In the genomic region with DNA sequence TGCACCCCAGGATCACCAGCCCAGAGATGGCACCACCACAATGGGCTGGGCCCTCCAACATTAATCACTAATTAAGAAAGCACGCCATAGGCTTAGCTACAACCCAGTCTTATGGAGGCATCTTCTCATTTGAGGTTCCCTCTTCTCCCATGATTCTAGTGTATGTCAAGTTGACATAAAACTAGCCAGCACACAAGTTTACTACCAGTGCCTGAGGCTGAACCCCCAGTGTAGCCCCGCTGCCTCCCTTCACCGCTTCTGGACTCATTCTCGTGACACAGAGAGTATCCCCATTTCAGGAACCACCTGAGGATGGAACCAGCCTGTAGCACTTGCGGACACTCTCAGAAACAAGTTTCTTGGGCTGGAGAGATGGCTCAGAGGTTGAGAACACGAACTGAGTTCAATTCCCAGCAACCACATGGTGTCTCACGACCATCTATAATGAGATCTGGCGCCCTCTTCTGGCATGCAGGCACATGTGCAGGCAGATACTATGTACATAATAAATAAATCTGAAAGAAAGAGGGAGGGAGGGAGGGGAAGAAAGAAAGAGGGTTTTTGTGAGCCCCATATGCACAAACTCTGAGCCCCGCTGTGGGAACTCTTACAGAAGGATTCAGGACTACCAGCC, we compare ENCODE assay signal across 16 mouse cellular contexts. TPM values are rescaled to one million over a fixed set of nuclear protein-coding genes. Genes with fewer than 3 reads are reported as not detected.
DNase-seq lines count a peak whose midpoint lies in the region; ATAC-seq and TF ChIP-seq lines count a peak whose summit lies in the region.
"Had no signal": no experiment of that assay in that cellular context is flagged by ENCODE, and none has a peak within 500 bp of the region (broad histone marks: within the 10 kb centered on the region; RNA-seq: fewer than 3 reads in every experiment).

No protein-coding gene starts in this region.

- no peaks in the 10 kb centered on the region for H3K4me1 ChIP-seq in hindbrain, postnatal 0 days (ENCODE audit: insufficient read depth, low read length)
- H3K4me1 ChIP-seq in hindbrain, embryonic 16.5 days (ENCODE audit: control insufficient read depth, insufficient read depth, low read depth, low read length), result no peaks in the 10 kb centered on the region
- no peaks in the 10 kb centered on the region for H3K4me1 ChIP-seq in midbrain, postnatal 0 days (ENCODE audit: insufficient read depth, low read length)
- no peaks in the 10 kb centered on the region for H3K4me1 ChIP-seq in midbrain, embryonic 15.5 days
- H3K4me1 ChIP-seq in ES-E14 (ENCODE audit: control insufficient read depth in 2 of 2, insufficient read depth in 2 of 2, low read length in 2 of 2, poor library complexity in 1 of 2), result no peaks in the 10 kb centered on the region
- no peaks in the 10 kb centered on the region for H3K4me1 ChIP-seq in embryonic fibroblast, embryonic 13.5 days (ENCODE audit: control insufficient read depth, insufficient read depth, low read length)

- H3K27me3 ChIP-seq in hindbrain, postnatal 0 days (ENCODE audit: insufficient read depth, low read length), result no peaks in the 10 kb centered on the region
- no peaks in the 10 kb centered on the region for H3K27me3 ChIP-seq in hindbrain, embryonic 16.5 days (replicated peaks; ENCODE audit: control insufficient read depth, insufficient read depth, low read length)
- H3K27me3 ChIP-seq in midbrain, postnatal 0 days (ENCODE audit: insufficient read depth, low read length), result no peaks in the 10 kb centered on the region
- H3K27me3 ChIP-seq in midbrain, embryonic 15.5 days (replicated peaks), result 0 out of 2 replicates have a peak, but pooled peaks cover 6% of the 10 kb centered on the region

- no peak overlapping the region for H3K4me2 ChIP-seq in hindbrain, postnatal 0 days (ENCODE audit: low read depth, low read length)
- H3K4me2 ChIP-seq in hindbrain, embryonic 16.5 days (ENCODE audit: low read length), result no peak overlapping the region
- no peak overlapping the region for H3K4me2 ChIP-seq in midbrain, postnatal 0 days (ENCODE audit: low read depth, low read length, poor library complexity, severe bottlenecking)
- H3K4me2 ChIP-seq in midbrain, embryonic 15.5 days, result no peak overlapping the region

- no peak for DNase-seq in hindbrain, postnatal 0 days (ENCODE audit: low spot score)
- DNase-seq in midbrain, postnatal 0 days (ENCODE audit: low spot score), result no peak
- no peak for DNase-seq in ES-E14 (ENCODE audit: low read depth, low spot score)
- DNase-seq in urinary bladder, adult 2 months (ENCODE audit: low spot score), result no peak
- DNase-seq: adrenal gland, postnatal 14 days; cerebellum, adult 11 months; kidney, postnatal 36 days; thymus, postnatal 36 days had no signal

- no peak overlapping the region for H3K9ac ChIP-seq in hindbrain, postnatal 0 days (replicated peaks; ENCODE audit: low read length)
- no peak overlapping the region for H3K9ac ChIP-seq in hindbrain, embryonic 16.5 days (ENCODE audit: low read depth, low read length)
- no peak overlapping the region for H3K9ac ChIP-seq in midbrain, postnatal 0 days (replicated peaks; ENCODE audit: low read length, poor library complexity, severe bottlenecking)
- no peak overlapping the region for H3K9ac ChIP-seq in midbrain, embryonic 15.5 days
- peak overlapping the region; percentile 41 for H3K9ac ChIP-seq in ES-E14 (ENCODE audit: insufficient read depth, low read depth, low read length, poor library complexity, severe bottlenecking)

- no peak overlapping the region for H3K4me3 ChIP-seq in hindbrain, postnatal 0 days (ENCODE audit: low read length)
- H3K4me3 ChIP-seq in hindbrain, embryonic 16.5 days (ENCODE audit: low read length), result no peak overlapping the region
- H3K4me3 ChIP-seq in midbrain, postnatal 0 days (ENCODE audit: low read depth, low read length), result no peak overlapping the region
- no peak overlapping the region for H3K4me3 ChIP-seq in midbrain, embryonic 15.5 days
- H3K4me3 ChIP-seq in ES-E14 (ENCODE audit: insufficient read depth in 1 of 2, low read depth in 1 of 2, low read length in 2 of 2, poor library complexity in 1 of 2, severe bottlenecking in 1 of 2), result no peak overlapping the region
- H3K4me3 ChIP-seq in embryonic fibroblast, embryonic 13.5 days (ENCODE audit: insufficient read depth, low read length), result no peak overlapping the region

- no peak for ATAC-seq in hindbrain, postnatal 0 days
- no peak for ATAC-seq in hindbrain, embryonic 16.5 days
- no peak for ATAC-seq in midbrain, postnatal 0 days (ENCODE audit: low FRiP score)
- no peak for ATAC-seq in midbrain, embryonic 15.5 days (replicated peaks)
- ATAC-seq in monocyte, adult 5-6 weeks (replicated peaks; ENCODE audit: insufficient number of reproducible peaks, low FRiP score, low TSS enrichment, poor library complexity, severe bottlenecking), result no peak

- TF ChIP-seq POLR2A in embryonic fibroblast, embryonic 13.5 days (IDR thresholded peaks at IDR 0.05; ENCODE audit: low read depth, low read length), result no peak

- 59% methylated on average over 9 of the region's 9 CpGs for WGBS in hindbrain, postnatal 0 days
- 61% methylated on average over 9 of the region's 9 CpGs for WGBS in hindbrain, embryonic 16.5 days
- WGBS in midbrain, postnatal 0 days, result 56% methylated on average over 9 of the region's 9 CpGs
- 59% methylated on average over 9 of the region's 9 CpGs for WGBS in midbrain, embryonic 15.5 days

- in situ Hi-C loops in ES-E14 (cut with MboI; ENCODE audit: low sequenced_read_pairs in 2 of 2, unreplicated experiment in 2 of 2), result no loop called here

- H3K36me3 ChIP-seq in hindbrain, postnatal 0 days (ENCODE audit: insufficient read depth, low read length), result no peaks in the 10 kb centered on the region
- H3K36me3 ChIP-seq in hindbrain, embryonic 16.5 days (ENCODE audit: control insufficient read depth, insufficient read depth, low read length), result no peaks in the 10 kb centered on the region
- no peaks in the 10 kb centered on the region for H3K36me3 ChIP-seq in midbrain, postnatal 0 days (ENCODE audit: insufficient read depth, low read length)
- H3K36me3 ChIP-seq in midbrain, embryonic 15.5 days (replicated peaks), result no peaks in the 10 kb centered on the region
- H3K36me3 ChIP-seq in ES-E14 (ENCODE audit: control insufficient read depth, insufficient read depth, low read length, poor library complexity, severe bottlenecking), result no peaks in the 10 kb centered on the region

- H3K9me3 ChIP-seq in hindbrain, postnatal 0 days (ENCODE audit: low read length), result no peaks in the 10 kb centered on the region
- H3K9me3 ChIP-seq in hindbrain, embryonic 16.5 days (ENCODE audit: control insufficient read depth, low read length), result no peaks in the 10 kb centered on the region
- no peaks in the 10 kb centered on the region for H3K9me3 ChIP-seq in midbrain, postnatal 0 days (ENCODE audit: low read length)
- no peaks in the 10 kb centered on the region for H3K9me3 ChIP-seq in midbrain, embryonic 15.5 days
- H3K9me3 ChIP-seq in ES-E14 (ENCODE audit: control insufficient read depth, insufficient read depth, low read depth, low read length), result no peaks in the 10 kb centered on the region

- TF ChIP-seq CTCF in hindbrain, postnatal 0 days (IDR thresholded peaks at IDR 0.05; ENCODE audit: low read depth), result peak; percentile 54
- TF ChIP-seq CTCF in midbrain, postnatal 0 days (IDR thresholded peaks at IDR 0.05), result peak; percentile 53
- TF ChIP-seq CTCF in embryonic fibroblast, embryonic 13.5 days (IDR thresholded peaks at IDR 0.05; ENCODE audit: borderline replicate concordance, insufficient read depth, low read length), result peak; percentile 20; the same call in 1 of the 2 replicates

- no peak overlapping the region for H3K27ac ChIP-seq in hindbrain, postnatal 0 days
- H3K27ac ChIP-seq in hindbrain, embryonic 16.5 days (ENCODE audit: low read depth, low read length), result no peak overlapping the region
- no peak overlapping the region for H3K27ac ChIP-seq in midbrain, postnatal 0 days (ENCODE audit: low read depth, low read length)
- H3K27ac ChIP-seq in midbrain, embryonic 15.5 days, result no peak overlapping the region
- no peak overlapping the region for H3K27ac ChIP-seq in ES-E14 (ENCODE audit: insufficient read depth, low read depth, low read length, poor library complexity, severe bottlenecking)
- no peak overlapping the region for H3K27ac ChIP-seq in embryonic fibroblast, embryonic 13.5 days (ENCODE audit: insufficient read depth, low read length)

RNA-seq across cellular contexts. Expression of gene Gng13, which starts 16.0 kb away (rescaled TPM):
- 10.9 TPM in 1 of 2 replicates, not detected in the other for total RNA-seq in hindbrain, postnatal 0 days (2014; rRNA removed)
- polyA plus RNA-seq in hindbrain, postnatal 0 days (2015; fragmentation: Nextera tagmentation; extraction: Ambion mirVana), result 22.0 and 23.7 TPM in 2 replicates
- polyA plus RNA-seq in hindbrain, embryonic 16.5 days (2015; fragmentation: Nextera tagmentation; extraction: Ambion mirVana), result 5.5 and 11.3 TPM in 2 replicates
- 34.4 and 42.2 TPM in 2 replicates for total RNA-seq in midbrain, postnatal 0 days (2014; rRNA removed)
- 21.0 and 25.8 TPM in 2 replicates for polyA plus RNA-seq in midbrain, postnatal 0 days (2015; fragmentation: Nextera tagmentation; extraction: Ambion mirVana)
- 3.5 and 4.0 TPM in 2 replicates for polyA plus RNA-seq in midbrain, embryonic 15.5 days (2015; fragmentation: Nextera tagmentation; extraction: Ambion mirVana)
- total RNA-seq in ES-E14 (2012; rRNA removed), result 9.9 and 14.5 TPM in 2 replicates
- polyA plus RNA-seq in embryonic fibroblast, embryonic 13.5 days (2011; ENCODE audit: insufficient read length, low read depth, missing spikeins), result not detected in 2 replicates
- not detected in 3 replicates for total RNA-seq in monocyte, adult 5-6 weeks (2017)
- polyA plus RNA-seq in urinary bladder, adult 2 months (2012; rRNA removed), result not detected in 2 replicates
- total RNA-seq: adrenal gland, postnatal 14 days; gastrocnemius, adult 8-10 months; megakaryocyte-erythroid progenitor cell, adult 5-6 weeks had no signal
- polyA plus RNA-seq: liver, embryonic 16.5 days had no signal

RNA-seq across cellular contexts. Expression of gene Chtf18, which starts 26.2 kb away (rescaled TPM):
- total RNA-seq in hindbrain, postnatal 0 days (2014; rRNA removed), result 4.9 and 7.8 TPM in 2 replicates
- polyA plus RNA-seq in hindbrain, postnatal 0 days (2015; fragmentation: Nextera tagmentation; extraction: Ambion mirVana), result 4.9 and 5.4 TPM in 2 replicates
- 6.4 and 7.4 TPM in 2 replicates for polyA plus RNA-seq in hindbrain, embryonic 16.5 days (2015; fragmentation: Nextera tagmentation; extraction: Ambion mirVana)
- 3.4 and 5.8 TPM in 2 replicates for total RNA-seq in midbrain, postnatal 0 days (2014; rRNA removed)
- polyA plus RNA-seq in midbrain, postnatal 0 days (2015; fragmentation: Nextera tagmentation; extraction: Ambion mirVana), result 2.2 and 2.5 TPM in 2 replicates
- 5.7 and 6.3 TPM in 2 replicates for polyA plus RNA-seq in midbrain, embryonic 15.5 days (2015; fragmentation: Nextera tagmentation; extraction: Ambion mirVana)
- total RNA-seq in ES-E14 (2012; rRNA removed), result 102 and 151 TPM in 2 replicates
- 9.0 and 10.7 TPM in 2 replicates for polyA plus RNA-seq in embryonic fibroblast, embryonic 13.5 days (2011; ENCODE audit: insufficient read length, low read depth, missing spikeins)
- 1.1 to 5.0 TPM (median 3.0 TPM) in 3 replicates for total RNA-seq in monocyte, adult 5-6 weeks (2017)
- polyA plus RNA-seq in urinary bladder, adult 2 months (2012; rRNA removed), result 2.2 TPM in 2 replicates

RNA-seq across cellular contexts. Expression of gene Rpusd1, which starts 26.5 kb away (rescaled TPM):
- 10.1 and 18.7 TPM in 2 replicates for total RNA-seq in hindbrain, postnatal 0 days (2014; rRNA removed)
- 27.5 and 27.9 TPM in 2 replicates for polyA plus RNA-seq in hindbrain, postnatal 0 days (2015; fragmentation: Nextera tagmentation; extraction: Ambion mirVana)
- polyA plus RNA-seq in hindbrain, embryonic 16.5 days (2015; fragmentation: Nextera tagmentation; extraction: Ambion mirVana), result 32.9 and 33.0 TPM in 2 replicates
- total RNA-seq in midbrain, postnatal 0 days (2014; rRNA removed), result 8.0 and 10.5 TPM in 2 replicates
- polyA plus RNA-seq in midbrain, postnatal 0 days (2015; fragmentation: Nextera tagmentation; extraction: Ambion mirVana), result 26.7 and 33.3 TPM in 2 replicates
- 27.7 and 30.5 TPM in 2 replicates for polyA plus RNA-seq in midbrain, embryonic 15.5 days (2015; fragmentation: Nextera tagmentation; extraction: Ambion mirVana)
- 7.6 and 8.7 TPM in 2 replicates for total RNA-seq in ES-E14 (2012; rRNA removed)
- polyA plus RNA-seq in embryonic fibroblast, embryonic 13.5 days (2011; ENCODE audit: insufficient read length, low read depth, missing spikeins), result 10.0 and 13.0 TPM in 2 replicates
- total RNA-seq in monocyte, adult 5-6 weeks (2017), result 0.95 to 2.5 TPM in 2 of 3 replicates, not detected in the other
- 16.2 and 21.7 TPM in 2 replicates for polyA plus RNA-seq in urinary bladder, adult 2 months (2012; rRNA removed)

RNA-seq across cellular contexts. Expression of gene Mslnl, which starts 34.9 kb away (rescaled TPM):
- 0.05 TPM in 1 of 2 replicates, not detected in the other for total RNA-seq in hindbrain, postnatal 0 days (2014; rRNA removed)
- polyA plus RNA-seq in hindbrain, postnatal 0 days (2015; fragmentation: Nextera tagmentation; extraction: Ambion mirVana), result not detected in 2 replicates
- polyA plus RNA-seq in hindbrain, embryonic 16.5 days (2015; fragmentation: Nextera tagmentation; extraction: Ambion mirVana), result not detected in 2 replicates
- not detected in 2 replicates for total RNA-seq in midbrain, postnatal 0 days (2014; rRNA removed)
- polyA plus RNA-seq in midbrain, postnatal 0 days (2015; fragmentation: Nextera tagmentation; extraction: Ambion mirVana), result not detected in 2 replicates
- polyA plus RNA-seq in midbrain, embryonic 15.5 days (2015; fragmentation: Nextera tagmentation; extraction: Ambion mirVana), result not detected in 2 replicates
- total RNA-seq in ES-E14 (2012; rRNA removed), result 0.27 and 0.58 TPM in 2 replicates
- not detected in 2 replicates for polyA plus RNA-seq in embryonic fibroblast, embryonic 13.5 days (2011; ENCODE audit: insufficient read length, low read depth, missing spikeins)
- total RNA-seq in monocyte, adult 5-6 weeks (2017), result not detected in 3 replicates
- 0.73 and 1.1 TPM in 2 replicates for polyA plus RNA-seq in urinary bladder, adult 2 months (2012; rRNA removed)
- total RNA-seq: adrenal gland, postnatal 14 days; gastrocnemius, adult 8-10 months; megakaryocyte-erythroid progenitor cell, adult 5-6 weeks had no signal
- polyA plus RNA-seq: heart, embryonic 14.5 days; liver, embryonic 16.5 days had no signal

RNA-seq across cellular contexts. Expression of gene Msln, which starts 53.2 kb away (rescaled TPM):
- 0.50 and 1.1 TPM in 2 replicates for total RNA-seq in hindbrain, postnatal 0 days (2014; rRNA removed)
- polyA plus RNA-seq in hindbrain, postnatal 0 days (2015; fragmentation: Nextera tagmentation; extraction: Ambion mirVana), result 2.0 and 2.3 TPM in 2 replicates
- 0.52 and 0.76 TPM in 2 replicates for polyA plus RNA-seq in hindbrain, embryonic 16.5 days (2015; fragmentation: Nextera tagmentation; extraction: Ambion mirVana)
- total RNA-seq in midbrain, postnatal 0 days (2014; rRNA removed), result 0.52 and 1.6 TPM in 2 replicates
- 2.2 and 3.6 TPM in 2 replicates for polyA plus RNA-seq in midbrain, postnatal 0 days (2015; fragmentation: Nextera tagmentation; extraction: Ambion mirVana)
- polyA plus RNA-seq in midbrain, embryonic 15.5 days (2015; fragmentation: Nextera tagmentation; extraction: Ambion mirVana), result 0.32 and 0.43 TPM in 2 replicates
- total RNA-seq in ES-E14 (2012; rRNA removed), result 7.5 and 16.0 TPM in 2 replicates
- 2.3 and 3.3 TPM in 2 replicates for polyA plus RNA-seq in embryonic fibroblast, embryonic 13.5 days (2011; ENCODE audit: insufficient read length, low read depth, missing spikeins)
- total RNA-seq in monocyte, adult 5-6 weeks (2017), result not detected in 3 replicates
- 11.1 and 29.7 TPM in 2 replicates for polyA plus RNA-seq in urinary bladder, adult 2 months (2012; rRNA removed)
- total RNA-seq: megakaryocyte-erythroid progenitor cell, adult 5-6 weeks had no signal
